Mouse (Mus musculus): ENCODE measurements at regions not wholly inside any gene's neighbourhood (a gene's known extent, or its start where the extent isn't known, plus 50 kb on each side); places are given as distances from the start of the nearest gene placed in this dataset.

- DNase-seq = no peak
Observed at GRCm38 (mm10) chr19:60030212-60030788, 86.8 kb upstream of the Rab11fip2 start.

- DNase-seq = no peak
Observed at GRCm38 (mm10) chr19:60029720-60030119, 86.3 kb upstream of the Rab11fip2 start.

- DNase-seq = peak; percentile 39
Observed at GRCm38 (mm10) chr19:60015614-60016300, 72.3 kb upstream of the Rab11fip2 start.

- DNase-seq = no peak
Observed at GRCm38 (mm10) chr19:59995557-59995956, 52.1 kb upstream of the Rab11fip2 start.

All from retina, postnatal 1 day (tissue).